Mouse (Mus musculus) liver, adult 2 months (tissue): ENCODE data around the gene Bcl10.

Experiments used
- CTCF ChIP-seq: fragments of 200-500 bp; IDR thresholded peaks from 2 replicates; pipeline ENCODE4 v1.5.1; 2011; ENCODE audit warnings: low read depth, low read length, control low read depth
- POLR2A ChIP-seq: fragments of 200-500 bp; IDR thresholded peaks from 2 replicates; pipeline ENCODE4 v1.6.1; 2011; ENCODE audit warnings: low read length, control low read depth; ENCODE audit not compliant: insufficient read depth; ENCODE audit errors: extremely low read depth

DNA sequence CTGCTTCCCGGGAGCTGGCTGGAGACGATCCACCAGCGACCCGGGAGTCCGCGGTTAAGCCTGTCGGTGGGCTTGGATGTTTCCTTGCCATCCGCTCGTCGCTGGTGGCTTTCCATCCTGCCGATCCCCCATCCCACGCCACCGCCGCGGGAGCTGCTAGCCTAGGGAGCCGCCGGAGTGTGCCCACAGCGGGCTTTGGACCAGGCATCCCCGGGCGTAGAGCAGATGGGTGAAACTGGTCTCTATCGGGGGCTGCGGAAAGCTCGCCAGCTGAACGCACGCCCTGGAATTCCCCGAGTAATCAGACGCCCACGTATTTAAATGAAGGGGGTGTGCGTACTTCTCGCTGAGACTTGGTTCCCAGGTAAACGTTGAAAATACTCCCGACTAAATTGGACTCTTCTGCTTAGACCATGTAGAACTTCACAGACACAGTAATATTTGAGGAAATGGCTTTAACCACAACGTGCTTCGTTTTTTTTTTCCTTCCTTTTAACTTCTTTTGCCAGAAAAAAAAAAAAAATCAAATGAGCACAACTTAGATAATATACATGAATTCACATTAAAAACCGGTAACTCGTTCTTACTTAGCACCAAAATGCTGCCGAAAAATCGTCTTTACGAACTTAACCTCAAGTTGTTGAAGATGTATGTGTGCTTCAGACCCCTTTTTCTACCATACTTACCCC lies 2.2 kb downstream of the Bcl10 start:
- no peak for TF ChIP-seq CTCF
- no peak for TF ChIP-seq POLR2A
